13 mouse cellular contexts compared by ENCODE assay signal in genomic region chr3:52645156-52645555, GRCm38 (mm10).
A peak's percentile ranks its signal among the peaks of the same experiment; 100 is the strongest.
DNase-seq lines count a peak whose midpoint lies in the region; ATAC-seq and TF ChIP-seq lines count a peak whose summit lies in the region.
"Had no signal": no experiment of that assay in that cellular context is flagged by ENCODE, and none has a peak within 500 bp of the region (broad histone marks: within the 10 kb centered on the region; RNA-seq: fewer than 3 reads in every experiment).

No protein-coding gene starts in this region.

- no peaks in the 10 kb centered on the region for H3K36me3 ChIP-seq in kidney, embryonic 14.5 days (ENCODE audit: control insufficient read depth, insufficient read depth, low read length)
- H3K36me3 ChIP-seq in E14TG2a.4 (ENCODE audit: insufficient read depth, low read length): no peaks in the 10 kb centered on the region
- H3K36me3 ChIP-seq in hindbrain, postnatal 0 days (ENCODE audit: insufficient read depth, low read length): no peaks in the 10 kb centered on the region
- H3K36me3 ChIP-seq: liver, embryonic 12.5 days had no signal

- no peak overlapping the region for H3K4me3 ChIP-seq in kidney, embryonic 14.5 days (ENCODE audit: low read length)
- peak overlapping the region; percentile 32; the same call in 1 of the 2 replicates for H3K4me3 ChIP-seq in E14TG2a.4 (replicated peaks; ENCODE audit: low read length)
- no peak overlapping the region for H3K4me3 ChIP-seq in hindbrain, postnatal 0 days (ENCODE audit: low read length)
- H3K4me3 ChIP-seq: liver, embryonic 12.5 days had no signal

- no peak overlapping the region for H3K4me2 ChIP-seq in kidney, embryonic 14.5 days (replicated peaks; ENCODE audit: low read depth, low read length)
- no peak overlapping the region for H3K4me2 ChIP-seq in hindbrain, postnatal 0 days (ENCODE audit: low read depth, low read length)
- H3K4me2 ChIP-seq: liver, embryonic 12.5 days had no signal

- 43% methylated on average over 12 of the region's 12 CpGs for WGBS in kidney, embryonic 14.5 days
- WGBS in hindbrain, postnatal 0 days: 46% methylated on average over 12 of the region's 12 CpGs

- no peak for TF ChIP-seq CTCF in E14TG2a.4 (conservative IDR thresholded peaks at IDR 0.05; ENCODE audit: low read length)
- no peak for TF ChIP-seq CTCF in hindbrain, postnatal 0 days (IDR thresholded peaks at IDR 0.05; ENCODE audit: low read depth)

- intact Hi-C loops in left cerebral cortex, postnatal 4 days (cut with DNase I): no loop called here

- 0 out of 2 replicates have a peak, but pooled peaks have one; percentile 12 for ATAC-seq in kidney, embryonic 14.5 days (ENCODE audit: low FRiP score, low TSS enrichment)
- ATAC-seq in hindbrain, postnatal 0 days: no peak
- no peak for ATAC-seq in erythroid progenitor cell, adult 5-6 weeks (replicated peaks; ENCODE audit: low FRiP score, poor library complexity, severe bottlenecking)
- ATAC-seq: liver, embryonic 12.5 days had no signal

- peaks cover 6% of the 10 kb centered on the region; the same call in 1 of the 2 replicates for H3K4me1 ChIP-seq in kidney, embryonic 14.5 days (ENCODE audit: control insufficient read depth, insufficient read depth, low read length)
- peaks cover 27% of the 10 kb centered on the region for H3K4me1 ChIP-seq in E14TG2a.4 (replicated peaks; ENCODE audit: low read depth, low read length)
- peaks cover 13% of the 10 kb centered on the region; the same call in 1 of the 2 replicates for H3K4me1 ChIP-seq in hindbrain, postnatal 0 days (ENCODE audit: insufficient read depth, low read length)

- DNase-seq in kidney, adult 9 months: no peak
- peak; percentile 43 for DNase-seq in embryo, embryonic 11 days
- DNase-seq in hindbrain, postnatal 0 days (ENCODE audit: low spot score): no peak
- no peak for DNase-seq in left cerebral cortex, postnatal 4 days
- DNase-seq in adipocyte (ENCODE audit: low spot score): no peak
- DNase-seq: cerebellum, postnatal 36 days; gastrocnemius, postnatal 36 days; kidney, postnatal 10 days; right cerebral cortex, postnatal 25 days had no signal

- no peak overlapping the region for H3K9ac ChIP-seq in kidney, embryonic 14.5 days (ENCODE audit: low read depth, low read length)
- no peak overlapping the region for H3K9ac ChIP-seq in hindbrain, postnatal 0 days (replicated peaks; ENCODE audit: low read length)
- H3K9ac ChIP-seq: liver, embryonic 12.5 days had no signal

- H3K27ac ChIP-seq in kidney, embryonic 14.5 days (ENCODE audit: low read depth, low read length): no peak overlapping the region
- 0 out of 2 replicates have a peak overlapping the region, but pooled peaks have one; percentile 22 for H3K27ac ChIP-seq in hindbrain, postnatal 0 days
- H3K27ac ChIP-seq: liver, embryonic 12.5 days had no signal

- no peaks in the 10 kb centered on the region for H3K27me3 ChIP-seq in kidney, embryonic 14.5 days (ENCODE audit: control insufficient read depth, insufficient read depth, low read length)
- H3K27me3 ChIP-seq in E14TG2a.4 (ENCODE audit: insufficient read depth, low read length): peaks cover 51% of the 10 kb centered on the region
- H3K27me3 ChIP-seq in hindbrain, postnatal 0 days (ENCODE audit: insufficient read depth, low read length): no peaks in the 10 kb centered on the region
- H3K27me3 ChIP-seq: liver, embryonic 12.5 days had no signal

- H3K9me3 ChIP-seq in kidney, embryonic 14.5 days (ENCODE audit: control insufficient read depth, low read length): no peaks in the 10 kb centered on the region
- no peaks in the 10 kb centered on the region for H3K9me3 ChIP-seq in E14TG2a.4 (ENCODE audit: low read length)
- H3K9me3 ChIP-seq in hindbrain, postnatal 0 days (ENCODE audit: low read length): no peaks in the 10 kb centered on the region
- H3K9me3 ChIP-seq: liver, embryonic 12.5 days had no signal
